Mouse (Mus musculus): Measurements from ENCODE around the gene Cyp2b23. TPM values are rescaled to one million over a fixed set of nuclear protein-coding genes. Genes with fewer than 3 reads are reported as not detected.
"Not testable (repeated sequence)": the region's sequence is repeated elsewhere in the genome, so short reads cannot be mapped to it uniquely, and the experiment has no call there.

The Cyp2b23 gene
- 0.65 TPM in 2 replicates for polyA plus RNA-seq (2012; rRNA removed)

GRCm38 (mm10) chr7:26686337-26686736, at the start of gene Cyp2b23:
Gene Cyp2b23 (minus strand): TSS chr7:26686437.
- no peak for DNase-seq (ENCODE audit: low read depth)

GRCm38 (mm10) chr7:26711061-26711460, 24.8 kb upstream of the Cyp2b23 start:
- no peak for DNase-seq (ENCODE audit: low read depth)

GRCm38 (mm10) chr7:26707061-26707460, 20.8 kb upstream of the Cyp2b23 start:
- no peak for DNase-seq (ENCODE audit: low read depth)

- not testable (repeated sequence) for DNase-seq (ENCODE audit: low read depth)
These were observed 20.0 kb upstream of the Cyp2b23 start for GRCm38 (mm10) chr7:26706191-26706590.

- no peak for DNase-seq (ENCODE audit: low read depth)
These were observed 13.9 kb upstream of the Cyp2b23 start for GRCm38 (mm10) chr7:26700151-26700550.

GRCm38 (mm10) chr7:26685713-26686112, 524 bp downstream of the Cyp2b23 start:
- no peak for DNase-seq (ENCODE audit: low read depth)

GRCm38 (mm10) chr7:26667466-26667865, 18.8 kb downstream of the Cyp2b23 start:
- DNase-seq (ENCODE audit: low read depth), result not testable (repeated sequence)

GRCm38 (mm10) chr7:26666011-26666410, 20.2 kb downstream of the Cyp2b23 start:
- DNase-seq (ENCODE audit: low read depth), result no peak

GRCm38 (mm10) chr7:26618364-26618763, 67.9 kb downstream of the Cyp2b23 start, which contains the start of gene Vmn1r185:
Gene Vmn1r185 (minus strand): TSS chr7:26618464.
- not testable (repeated sequence) for DNase-seq (ENCODE audit: low read depth)

Other genes starting within 250 kb of the Cyp2b23 start
- gene Nlrp9a, start 151.4 kb downstream of the Cyp2b23 start, polyA plus RNA-seq (2012; rRNA removed), result not detected in 2 replicates
- gene Vmn1r185, start 68.0 kb downstream of the Cyp2b23 start, polyA plus RNA-seq (2012; rRNA removed), result not detected in 2 replicates
- 0.27 TPM in 1 of 2 replicates, not detected in the other for gene Cyp2b19, start 70.7 kb upstream of the Cyp2b23 start, polyA plus RNA-seq (2012; rRNA removed)
- gene Cyp2g1, start 122.5 kb upstream of the Cyp2b23 start, polyA plus RNA-seq (2012; rRNA removed), result not detected in 2 replicates
- 0.28 and 0.33 TPM in 2 replicates for gene Cyp2a5, start 148.9 kb upstream of the Cyp2b23 start, polyA plus RNA-seq (2012; rRNA removed)